Mouse (Mus musculus): ENCODE measurements at regions not wholly inside any gene's neighbourhood (a gene's known extent, or its start where the extent isn't known, plus 50 kb on each side); places are given as distances from the start of the nearest gene placed in this dataset.

- no peak overlapping the region for H3K4me3 ChIP-seq (ENCODE audit: low read depth, low read length)
- TF ChIP-seq POLR2A (IDR thresholded peaks at IDR 0.05; ENCODE audit: insufficient read depth, low read length) (no peak), CTCF (IDR thresholded peaks at IDR 0.05; ENCODE audit: low read depth, low read length) (no peak), EP300 (IDR thresholded peaks at IDR 0.05; ENCODE audit: insufficient read depth, low read depth, low read length) (no peak)
- H3K27me3 ChIP-seq (ENCODE audit: control insufficient read depth, insufficient read depth, low read length, poor library complexity, severe bottlenecking) = no peaks in the 10 kb centered on the region
- H3K9ac ChIP-seq (ENCODE audit: low read depth, poor library complexity, severe bottlenecking) = no peak overlapping the region
- H3K4me1 ChIP-seq (ENCODE audit: control insufficient read depth, insufficient read depth, low read length) = no peaks in the 10 kb centered on the region
- no peak overlapping the region for H3K27ac ChIP-seq (ENCODE audit: insufficient read depth, low read length)
- no peaks in the 10 kb centered on the region for H3K36me3 ChIP-seq (ENCODE audit: control insufficient read depth, insufficient read depth, low read length, poor library complexity, severe bottlenecking)
- H3K9me3 ChIP-seq (replicated peaks; ENCODE audit: control insufficient read depth, insufficient read depth, low read length, poor library complexity, severe bottlenecking) = no peaks in the 10 kb centered on the region
Observed at GRCm38 (mm10) chr7:36150871-36151560, 348.2 kb upstream of the Zfp507 start.

- Histone ChIP-seq H3K4me1 (ENCODE audit: control insufficient read depth, insufficient read depth, low read length) (no peaks in the 10 kb centered on the region), H3K9me3 (replicated peaks; ENCODE audit: control insufficient read depth, insufficient read depth, low read length, poor library complexity, severe bottlenecking) (no peaks in the 10 kb centered on the region), H3K27ac (ENCODE audit: insufficient read depth, low read length) (no peak overlapping the region), H3K9ac (ENCODE audit: low read depth, poor library complexity, severe bottlenecking) (no peak overlapping the region), H3K36me3 (ENCODE audit: control insufficient read depth, insufficient read depth, low read length, poor library complexity, severe bottlenecking) (no peaks in the 10 kb centered on the region), H3K4me3 (ENCODE audit: low read depth, low read length) (no peak overlapping the region), H3K27me3 (ENCODE audit: control insufficient read depth, insufficient read depth, low read length, poor library complexity, severe bottlenecking) (no peaks in the 10 kb centered on the region; the same call in 1 of the 2 replicates)
- TF ChIP-seq CTCF (IDR thresholded peaks at IDR 0.05; ENCODE audit: low read depth, low read length) (no peak), POLR2A (IDR thresholded peaks at IDR 0.05; ENCODE audit: insufficient read depth, low read length) (no peak), EP300 (IDR thresholded peaks at IDR 0.05; ENCODE audit: insufficient read depth, low read depth, low read length) (no peak)
Observed at GRCm38 (mm10) chr7:36136571-36136970, 333.8 kb upstream of the Zfp507 start.

GRCm38 (mm10) chr7:36134557-36134956, 331.8 kb upstream of the Zfp507 start:
- Histone ChIP-seq H3K9me3 (replicated peaks; ENCODE audit: control insufficient read depth, insufficient read depth, low read length, poor library complexity, severe bottlenecking) (no peaks in the 10 kb centered on the region), H3K4me1 (ENCODE audit: control insufficient read depth, insufficient read depth, low read length) (no peaks in the 10 kb centered on the region), H3K9ac (ENCODE audit: low read depth, poor library complexity, severe bottlenecking) (no peak overlapping the region), H3K27me3 (ENCODE audit: control insufficient read depth, insufficient read depth, low read length, poor library complexity, severe bottlenecking) (no peaks in the 10 kb centered on the region; the same call in 1 of the 2 replicates), H3K27ac (ENCODE audit: insufficient read depth, low read length) (no peak overlapping the region), H3K36me3 (ENCODE audit: control insufficient read depth, insufficient read depth, low read length, poor library complexity, severe bottlenecking) (no peaks in the 10 kb centered on the region), H3K4me3 (ENCODE audit: low read depth, low read length) (no peak overlapping the region)
- TF ChIP-seq POLR2A (IDR thresholded peaks at IDR 0.05; ENCODE audit: insufficient read depth, low read length) = no peak
- no peak for TF ChIP-seq EP300 (IDR thresholded peaks at IDR 0.05; ENCODE audit: insufficient read depth, low read depth, low read length)
- TF ChIP-seq CTCF (IDR thresholded peaks at IDR 0.05; ENCODE audit: low read depth, low read length) = no peak

GRCm38 (mm10) chr7:36133658-36134143, 330.9 kb upstream of the Zfp507 start:
- H3K9me3 ChIP-seq (replicated peaks; ENCODE audit: control insufficient read depth, insufficient read depth, low read length, poor library complexity, severe bottlenecking) = no peaks in the 10 kb centered on the region
- H3K27me3 ChIP-seq (ENCODE audit: control insufficient read depth, insufficient read depth, low read length, poor library complexity, severe bottlenecking) = no peaks in the 10 kb centered on the region; the same call in 1 of the 2 replicates
- H3K27ac ChIP-seq (ENCODE audit: insufficient read depth, low read length) = no peak overlapping the region

GRCm38 (mm10) chr7:36133026-36133425, 330.2 kb upstream of the Zfp507 start:
- H3K4me3 ChIP-seq (ENCODE audit: low read depth, low read length) = no peak overlapping the region
- H3K9me3 ChIP-seq (replicated peaks; ENCODE audit: control insufficient read depth, insufficient read depth, low read length, poor library complexity, severe bottlenecking) = no peaks in the 10 kb centered on the region
- TF ChIP-seq CTCF (IDR thresholded peaks at IDR 0.05; ENCODE audit: low read depth, low read length) (no peak), POLR2A (IDR thresholded peaks at IDR 0.05; ENCODE audit: insufficient read depth, low read length) (no peak), EP300 (IDR thresholded peaks at IDR 0.05; ENCODE audit: insufficient read depth, low read depth, low read length) (no peak)
- no peak overlapping the region for H3K9ac ChIP-seq (ENCODE audit: low read depth, poor library complexity, severe bottlenecking)
- no peak overlapping the region for H3K27ac ChIP-seq (ENCODE audit: insufficient read depth, low read length)
- H3K27me3 ChIP-seq (ENCODE audit: control insufficient read depth, insufficient read depth, low read length, poor library complexity, severe bottlenecking) = no peaks in the 10 kb centered on the region; the same call in 1 of the 2 replicates
- no peaks in the 10 kb centered on the region for H3K36me3 ChIP-seq (ENCODE audit: control insufficient read depth, insufficient read depth, low read length, poor library complexity, severe bottlenecking)
- no peaks in the 10 kb centered on the region for H3K4me1 ChIP-seq (ENCODE audit: control insufficient read depth, insufficient read depth, low read length)

More at GRCm38 (mm10) chr7:36133658-36134143, 330.9 kb upstream of the Zfp507 start:
- Histone ChIP-seq H3K4me1 (ENCODE audit: control insufficient read depth, insufficient read depth, low read length) (no peaks in the 10 kb centered on the region), H3K36me3 (ENCODE audit: control insufficient read depth, insufficient read depth, low read length, poor library complexity, severe bottlenecking) (no peaks in the 10 kb centered on the region), H3K9ac (ENCODE audit: low read depth, poor library complexity, severe bottlenecking) (no peak overlapping the region), H3K4me3 (ENCODE audit: low read depth, low read length) (no peak overlapping the region)
- no peak for TF ChIP-seq POLR2A (IDR thresholded peaks at IDR 0.05; ENCODE audit: insufficient read depth, low read length)
- TF ChIP-seq CTCF (IDR thresholded peaks at IDR 0.05; ENCODE audit: low read depth, low read length) = no peak
- no peak for TF ChIP-seq EP300 (IDR thresholded peaks at IDR 0.05; ENCODE audit: insufficient read depth, low read depth, low read length)

GRCm38 (mm10) chr7:36132569-36132968, 329.8 kb upstream of the Zfp507 start:
- no peak for TF ChIP-seq EP300 (IDR thresholded peaks at IDR 0.05; ENCODE audit: insufficient read depth, low read depth, low read length)
- no peak for TF ChIP-seq CTCF (IDR thresholded peaks at IDR 0.05; ENCODE audit: low read depth, low read length)
- no peak for TF ChIP-seq POLR2A (IDR thresholded peaks at IDR 0.05; ENCODE audit: insufficient read depth, low read length)
- Histone ChIP-seq H3K4me3 (ENCODE audit: low read depth, low read length) (no peak overlapping the region), H3K9me3 (replicated peaks; ENCODE audit: control insufficient read depth, insufficient read depth, low read length, poor library complexity, severe bottlenecking) (no peaks in the 10 kb centered on the region), H3K9ac (ENCODE audit: low read depth, poor library complexity, severe bottlenecking) (no peak overlapping the region), H3K4me1 (ENCODE audit: control insufficient read depth, insufficient read depth, low read length) (no peaks in the 10 kb centered on the region), H3K36me3 (ENCODE audit: control insufficient read depth, insufficient read depth, low read length, poor library complexity, severe bottlenecking) (no peaks in the 10 kb centered on the region), H3K27me3 (ENCODE audit: control insufficient read depth, insufficient read depth, low read length, poor library complexity, severe bottlenecking) (no peaks in the 10 kb centered on the region; the same call in 1 of the 2 replicates), H3K27ac (ENCODE audit: insufficient read depth, low read length) (no peak overlapping the region)
